Mouse (Mus musculus) testis, adult 2 months (tissue): Measurements from ENCODE around the gene Arnt.

Experiments
- CTCF ChIP-seq: fragments of 200-500 bp; IDR thresholded peaks from 2 replicates; pipeline ENCODE4 v1.5.1; 2012; ENCODE audit warnings: low read depth, mild to moderate bottlenecking, inconsistent platforms, low read length, moderate library complexity; ENCODE audit not compliant: control insufficient read depth, insufficient read depth, insufficient replicate concordance
- POLR2A ChIP-seq: fragments of 200-500 bp; IDR thresholded peaks from 2 replicates; pipeline ENCODE4 v1.6.1; 2012; ENCODE audit warnings: low read depth, mild to moderate bottlenecking, inconsistent platforms, low read length, moderate library complexity; ENCODE audit not compliant: control insufficient read depth

GRCm38 (mm10) chr3:95542981-95543380, 108.8 kb downstream of the Arnt start:
- no peak for TF ChIP-seq POLR2A
- TF ChIP-seq CTCF: no peak
